Mouse (Mus musculus): ENCODE results near the gene Phf3. TPM values are rescaled to one million over a fixed set of nuclear protein-coding genes. Genes with fewer than 3 reads are reported as not detected.

Phf3 gene
- polyA plus RNA-seq, 1 experiment from 2014 or later, result 48.2 TPM

DNA sequence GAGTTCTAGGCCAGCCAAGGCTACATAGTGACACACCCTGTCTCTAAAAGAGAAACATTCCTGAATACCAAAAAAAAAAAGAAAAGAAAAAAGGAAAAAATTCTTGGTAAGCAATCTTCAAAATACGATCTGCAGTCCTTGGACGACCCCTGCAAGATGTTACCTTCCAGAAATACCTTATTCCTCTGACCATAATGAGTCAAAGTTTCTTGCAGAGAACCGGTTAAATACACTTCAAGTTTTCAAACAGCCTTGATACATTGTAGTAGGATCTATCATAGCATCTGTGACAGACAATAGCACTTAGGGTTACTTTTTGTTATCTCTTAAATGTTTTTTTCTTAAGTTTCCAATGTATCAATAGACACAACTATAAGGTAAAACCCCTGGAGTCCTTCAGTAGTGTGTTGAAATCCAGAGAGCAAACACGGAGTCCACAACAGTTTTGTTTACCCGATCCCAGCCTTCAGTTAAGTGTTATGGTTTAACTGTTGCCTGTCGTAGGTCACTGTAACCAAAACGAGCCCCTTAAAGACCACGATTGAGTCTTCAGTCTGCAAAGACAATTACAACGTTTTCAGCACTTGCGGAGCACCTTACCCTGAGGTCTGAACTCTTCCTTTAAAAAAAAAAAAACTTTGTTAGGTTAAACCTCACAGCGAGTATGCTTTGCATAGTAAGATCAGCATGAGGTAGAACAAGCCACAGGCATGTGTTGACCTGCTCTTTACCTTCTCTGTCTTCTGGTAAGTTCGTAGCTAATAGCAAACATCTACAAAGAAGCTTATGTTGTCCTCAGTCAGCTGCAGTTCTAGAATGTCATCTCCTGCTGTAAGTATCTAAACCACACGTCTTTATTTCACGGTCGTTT, 775 bp upstream of the Phf3 start:
- Histone ChIP-seq H3K4me2 (replicated peaks) (peak overlapping the region; percentile 53), H3K27me3 (no peaks in the 10 kb centered on the region), H3K9ac (peak overlapping the region; percentile 97), H3K4me3 (peak overlapping the region; percentile 92), H3K4me1 (peaks cover 5% of the 10 kb centered on the region), H3K9me3 (no peaks in the 10 kb centered on the region), H3K27ac (peak overlapping the region; percentile 99), H3K36me3 (no peaks in the 10 kb centered on the region)
- 41% methylated on average over 15 of the region's 15 CpGs for whole genome bisulfite sequencing
- no peak for ATAC-seq (ENCODE audit: insufficient number of reproducible peaks, insufficient read depth, low FRiP score, low TSS enrichment)

DNA sequence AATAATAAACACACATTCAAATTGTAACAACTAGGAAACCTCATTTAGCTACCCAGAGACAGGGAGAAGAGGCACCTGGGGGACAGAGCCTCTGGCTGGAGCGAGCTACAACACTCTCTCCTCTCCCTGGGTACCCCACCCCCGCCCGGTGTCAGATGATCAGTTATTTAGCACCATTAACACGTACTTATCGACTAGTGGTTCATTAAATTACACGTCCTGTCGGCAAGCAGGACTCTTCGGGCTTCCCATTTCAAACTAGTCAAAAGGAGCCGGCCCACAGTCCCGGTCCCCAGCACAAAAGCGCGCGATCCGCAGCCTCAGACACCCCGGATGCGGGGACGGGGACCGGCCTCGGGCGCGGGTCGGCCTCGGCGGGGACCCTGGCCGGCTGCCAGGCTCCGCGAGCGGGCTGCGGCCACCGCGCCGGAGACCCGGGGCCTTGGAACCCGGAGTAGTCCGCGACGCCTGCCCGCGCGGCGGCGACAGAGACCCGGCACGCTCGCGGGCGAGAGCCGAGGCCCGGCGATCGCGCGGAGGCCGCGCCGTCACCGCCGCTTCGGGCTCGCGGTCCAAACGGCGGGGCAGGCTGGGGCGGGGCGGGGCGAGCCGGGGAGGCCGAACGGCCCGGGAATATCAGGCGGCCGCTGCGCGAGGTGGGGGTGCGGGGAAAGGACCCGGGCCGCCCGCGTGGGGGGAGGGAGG, 733 bp downstream of the Phf3 start:
- Histone ChIP-seq H3K4me2 (replicated peaks) (peak overlapping the region; percentile 53), H3K27me3 (no peaks in the 10 kb centered on the region), H3K27ac (peak overlapping the region; percentile 99), H3K4me3 (peak overlapping the region; percentile 92), H3K36me3 (no peaks in the 10 kb centered on the region), H3K9ac (peak overlapping the region; percentile 97), H3K4me1 (peaks cover 5% of the 10 kb centered on the region), H3K9me3 (no peaks in the 10 kb centered on the region)
- peak; percentile 76 for ATAC-seq (ENCODE audit: insufficient number of reproducible peaks, insufficient read depth, low FRiP score, low TSS enrichment)
- under 1% methylated on average over 54 of the region's 79 CpGs for WGBS

DNA sequence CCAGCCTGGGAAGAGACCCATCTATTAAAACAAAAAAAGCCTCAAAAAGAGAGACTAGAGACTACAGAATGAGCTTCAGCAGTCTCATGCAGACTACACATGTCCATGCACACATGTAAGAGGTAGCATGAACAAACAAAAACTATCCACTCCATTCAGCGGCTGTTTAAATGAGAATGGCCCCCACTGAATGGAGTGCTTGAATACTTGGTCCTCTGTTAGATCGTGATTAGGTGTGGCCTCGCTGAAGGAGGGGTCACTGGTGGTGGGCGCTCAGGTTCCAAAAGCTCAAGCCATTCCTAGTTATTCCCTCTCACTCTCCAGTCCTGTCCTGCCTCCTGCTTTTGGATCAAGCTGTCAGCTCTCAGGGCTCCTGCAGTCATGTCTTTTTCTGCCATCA, 5.9 kb downstream of the Phf3 start:
- Histone ChIP-seq H3K36me3 (no peaks in the 10 kb centered on the region), H3K4me3 (no peak overlapping the region), H3K4me2 (replicated peaks) (no peak overlapping the region), H3K27me3 (no peaks in the 10 kb centered on the region), H3K27ac (no peak overlapping the region), H3K4me1 (peaks cover 5% of the 10 kb centered on the region), H3K9ac (no peak overlapping the region), H3K9me3 (no peaks in the 10 kb centered on the region)
- ATAC-seq (ENCODE audit: insufficient number of reproducible peaks, insufficient read depth, low FRiP score, low TSS enrichment), result no peak
- 91% methylated on average over 4 of the region's 4 CpGs for WGBS

- Histone ChIP-seq H3K27ac (no peak overlapping the region), H3K9me3 (no peaks in the 10 kb centered on the region), H3K9ac (no peak overlapping the region), H3K36me3 (0 out of 2 replicates have a peak, but pooled peaks cover 4% of the 10 kb centered on the region), H3K27me3 (no peaks in the 10 kb centered on the region), H3K4me2 (replicated peaks) (no peak overlapping the region), H3K4me3 (no peak overlapping the region), H3K4me1 (no peaks in the 10 kb centered on the region)
- WGBS, result 86% methylated on average over 3 of the region's 3 CpGs
- no peak for ATAC-seq (ENCODE audit: insufficient number of reproducible peaks, insufficient read depth, low FRiP score, low TSS enrichment)
These were observed 21.2 kb downstream of the Phf3 start for GRCm38 (mm10) chr1:30852518-30852917.

DNA sequence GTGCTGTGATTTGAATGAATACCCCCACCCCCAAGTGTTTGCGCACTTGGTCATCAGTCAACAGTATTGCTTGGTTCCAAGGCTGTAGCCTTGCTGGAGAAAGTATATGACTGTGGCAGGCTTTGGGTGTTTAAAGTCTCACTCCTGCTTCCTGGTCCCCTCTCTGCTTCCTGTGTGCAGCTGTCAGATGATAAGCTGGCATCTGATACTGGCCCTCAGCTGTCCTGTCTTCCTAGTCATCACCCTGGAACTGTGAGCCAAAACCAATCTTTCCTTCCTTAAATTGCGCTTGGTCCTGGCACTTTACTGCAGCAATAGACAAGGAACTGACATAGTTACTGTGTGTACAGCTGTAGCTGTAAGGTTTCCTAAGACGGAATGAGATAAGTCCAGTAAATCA, 21.8 kb downstream of the Phf3 start:
- 96% methylated on average over 3 of the region's 3 CpGs for WGBS
- no peaks in the 10 kb centered on the region for H3K27me3 ChIP-seq

GRCm38 (mm10) chr1:30850906-30851305, 22.8 kb downstream of the Phf3 start:
- H3K4me3 ChIP-seq, result no peak overlapping the region
- H3K36me3 ChIP-seq, result 0 out of 2 replicates have a peak, but pooled peaks cover 4% of the 10 kb centered on the region
- H3K4me1 ChIP-seq, result no peaks in the 10 kb centered on the region
- no peaks in the 10 kb centered on the region for H3K9me3 ChIP-seq
- no peak overlapping the region for H3K27ac ChIP-seq
- 93% methylated on average over 2 of the region's 2 CpGs for WGBS
- no peak overlapping the region for H3K4me2 ChIP-seq (replicated peaks)
- H3K27me3 ChIP-seq, result no peaks in the 10 kb centered on the region
- ATAC-seq (ENCODE audit: insufficient number of reproducible peaks, insufficient read depth, low FRiP score, low TSS enrichment), result no peak
- H3K9ac ChIP-seq, result no peak overlapping the region

More for the DNA sequence above, 21.8 kb downstream of the Phf3 start:
- no peak overlapping the region for H3K4me3 ChIP-seq
- no peak for ATAC-seq (ENCODE audit: insufficient number of reproducible peaks, insufficient read depth, low FRiP score, low TSS enrichment)
- H3K36me3 ChIP-seq, result 0 out of 2 replicates have a peak, but pooled peaks cover 4% of the 10 kb centered on the region
- no peak overlapping the region for H3K4me2 ChIP-seq (replicated peaks)
- no peak overlapping the region for H3K9ac ChIP-seq
- H3K9me3 ChIP-seq, result no peaks in the 10 kb centered on the region
- H3K4me1 ChIP-seq, result no peaks in the 10 kb centered on the region
- H3K27ac ChIP-seq, result no peak overlapping the region

GRCm38 (mm10) chr1:30849955-30850354, 23.8 kb downstream of the Phf3 start:
- H3K4me2 ChIP-seq (replicated peaks), result no peak overlapping the region
- no peaks in the 10 kb centered on the region for H3K4me1 ChIP-seq
- no peaks in the 10 kb centered on the region for H3K9me3 ChIP-seq
- H3K27ac ChIP-seq, result no peak overlapping the region
- no peak overlapping the region for H3K4me3 ChIP-seq
- H3K27me3 ChIP-seq, result no peaks in the 10 kb centered on the region
- H3K36me3 ChIP-seq, result 0 out of 2 replicates have a peak, but pooled peaks cover 4% of the 10 kb centered on the region
- ATAC-seq (ENCODE audit: insufficient number of reproducible peaks, insufficient read depth, low FRiP score, low TSS enrichment), result no peak
- H3K9ac ChIP-seq, result no peak overlapping the region
- 80% methylated on average over 3 of the region's 3 CpGs for WGBS

DNA sequence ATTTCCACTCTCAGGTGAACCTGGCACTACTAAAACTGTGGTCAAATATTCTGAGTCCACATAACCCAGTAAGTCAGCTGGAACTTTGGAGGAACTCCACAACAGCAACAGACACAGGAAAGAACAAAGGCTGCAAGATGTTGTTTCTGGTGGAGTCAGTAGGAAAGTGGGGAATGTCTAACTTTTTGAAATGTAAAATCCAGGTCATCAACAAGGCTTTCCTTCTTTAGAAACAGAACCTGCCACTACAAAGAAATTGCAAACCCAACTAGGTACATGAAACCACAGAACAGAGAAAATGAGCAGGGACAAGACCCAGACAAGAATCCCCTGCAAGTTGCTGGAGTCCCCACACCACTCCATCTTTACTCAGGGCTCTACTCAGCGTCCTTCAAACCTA, 26.0 kb downstream of the Phf3 start:
- no peak for ATAC-seq (ENCODE audit: insufficient number of reproducible peaks, insufficient read depth, low FRiP score, low TSS enrichment)

DNA sequence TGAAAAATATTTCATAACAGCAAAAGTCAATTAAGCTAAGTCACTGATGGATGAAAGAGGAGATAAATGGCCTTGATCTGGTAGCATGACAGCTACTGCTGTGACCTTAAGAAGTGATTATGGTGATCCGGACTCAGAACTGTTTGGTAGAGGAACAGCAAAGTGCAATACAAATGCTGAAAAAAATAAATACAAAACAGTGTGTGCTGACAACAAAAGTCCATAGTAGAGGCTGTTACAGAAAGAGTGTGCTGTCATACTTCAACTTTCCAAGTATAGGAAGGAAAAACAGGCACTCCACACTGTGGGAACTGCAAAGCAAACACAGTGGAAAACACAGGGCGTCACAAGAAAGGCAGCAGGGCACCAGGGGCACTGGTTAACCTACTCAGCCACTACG, 34.1 kb downstream of the Phf3 start:
- peaks cover 15% of the 10 kb centered on the region for H3K36me3 ChIP-seq
- no peak overlapping the region for H3K4me3 ChIP-seq
- H3K9ac ChIP-seq, result no peak overlapping the region
- no peak for ATAC-seq (ENCODE audit: insufficient number of reproducible peaks, insufficient read depth, low FRiP score, low TSS enrichment)
- no peaks in the 10 kb centered on the region for H3K27me3 ChIP-seq
- no peaks in the 10 kb centered on the region for H3K9me3 ChIP-seq
- 78% methylated on average over 3 of the region's 3 CpGs for WGBS
- H3K27ac ChIP-seq, result no peak overlapping the region
- no peaks in the 10 kb centered on the region for H3K4me1 ChIP-seq
- no peak overlapping the region for H3K4me2 ChIP-seq (replicated peaks)

More for the DNA sequence above, 26.0 kb downstream of the Phf3 start:
- Histone ChIP-seq H3K9me3 (no peaks in the 10 kb centered on the region), H3K27me3 (no peaks in the 10 kb centered on the region), H3K4me3 (no peak overlapping the region), H3K9ac (no peak overlapping the region), H3K27ac (no peak overlapping the region), H3K36me3 (0 out of 2 replicates have a peak, but pooled peaks cover 4% of the 10 kb centered on the region), H3K4me1 (no peaks in the 10 kb centered on the region), H3K4me2 (replicated peaks) (no peak overlapping the region)
- WGBS, result 67% methylated on average over 1 of the region's 1 CpGs

- Histone ChIP-seq H3K36me3 (peaks cover 20% of the 10 kb centered on the region), H3K27me3 (no peaks in the 10 kb centered on the region), H3K4me1 (no peaks in the 10 kb centered on the region), H3K4me2 (replicated peaks) (no peak overlapping the region), H3K9me3 (no peaks in the 10 kb centered on the region), H3K9ac (no peak overlapping the region), H3K4me3 (no peak overlapping the region), H3K27ac (no peak overlapping the region)
- WGBS, result 88% methylated on average over 6 of the region's 6 CpGs
- ATAC-seq (ENCODE audit: insufficient number of reproducible peaks, insufficient read depth, low FRiP score, low TSS enrichment), result no peak
These were observed 38.2 kb downstream of the Phf3 start for GRCm38 (mm10) chr1:30835512-30835911.

GRCm38 (mm10) chr1:30832778-30833177, 40.9 kb downstream of the Phf3 start:
- no peak for ATAC-seq (ENCODE audit: insufficient number of reproducible peaks, insufficient read depth, low FRiP score, low TSS enrichment)
- no peaks in the 10 kb centered on the region for H3K4me1 ChIP-seq
- H3K4me3 ChIP-seq, result no peak overlapping the region
- no peak overlapping the region for H3K4me2 ChIP-seq (replicated peaks)
- H3K36me3 ChIP-seq, result peaks cover 30% of the 10 kb centered on the region
- no peaks in the 10 kb centered on the region for H3K9me3 ChIP-seq
- no peak overlapping the region for H3K9ac ChIP-seq
- 85% methylated on average over 4 of the region's 4 CpGs for WGBS
- no peaks in the 10 kb centered on the region for H3K27me3 ChIP-seq
- no peak overlapping the region for H3K27ac ChIP-seq

GRCm38 (mm10) chr1:30819414-30819813, 54.3 kb downstream of the Phf3 start:
- H3K36me3 ChIP-seq, result peaks cover 42% of the 10 kb centered on the region
- no peak overlapping the region for H3K27ac ChIP-seq
- no peak overlapping the region for H3K4me2 ChIP-seq (replicated peaks)
- H3K9me3 ChIP-seq, result no peaks in the 10 kb centered on the region
- WGBS, result 85% methylated on average over 6 of the region's 6 CpGs
- no peak overlapping the region for H3K4me3 ChIP-seq
- no peak for ATAC-seq (ENCODE audit: insufficient number of reproducible peaks, insufficient read depth, low FRiP score, low TSS enrichment)
- no peak overlapping the region for H3K9ac ChIP-seq
- no peaks in the 10 kb centered on the region for H3K4me1 ChIP-seq
- H3K27me3 ChIP-seq, result no peaks in the 10 kb centered on the region

Measured in embryonic facial prominence, embryonic 12.5 days (tissue).